Mouse (Mus musculus): ENCODE results near the gene Scgn. TPM values are rescaled to one million over a fixed set of nuclear protein-coding genes. Genes with fewer than 3 reads are reported as not detected.

Gene Scgn
- not detected for polyA plus RNA-seq (2017; shearing (Covaris generic))

DNA sequence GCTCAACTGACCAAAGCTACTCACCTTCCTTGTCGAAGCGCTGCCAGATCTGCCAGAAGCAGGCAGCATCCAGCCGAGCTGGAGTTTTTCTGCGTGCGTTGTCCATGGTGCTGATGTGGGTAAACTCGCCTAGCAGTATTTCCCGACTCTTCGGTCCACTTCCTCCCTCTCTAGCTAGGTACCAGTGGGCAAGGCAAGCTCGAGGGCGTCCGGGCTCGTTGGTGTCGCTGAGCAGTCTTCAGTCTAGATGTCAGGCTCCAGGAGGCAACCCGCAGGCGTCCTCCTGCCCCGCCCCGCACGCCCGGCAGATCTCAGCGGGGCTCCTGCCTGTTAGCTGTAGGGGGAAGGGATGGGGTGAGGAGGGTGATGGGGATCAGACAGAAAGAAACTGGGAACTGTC is at the start of gene Scgn:
Gene Scgn (minus strand): TSS at position 287 of the 400 bp plus-strand sequence.

DNA sequence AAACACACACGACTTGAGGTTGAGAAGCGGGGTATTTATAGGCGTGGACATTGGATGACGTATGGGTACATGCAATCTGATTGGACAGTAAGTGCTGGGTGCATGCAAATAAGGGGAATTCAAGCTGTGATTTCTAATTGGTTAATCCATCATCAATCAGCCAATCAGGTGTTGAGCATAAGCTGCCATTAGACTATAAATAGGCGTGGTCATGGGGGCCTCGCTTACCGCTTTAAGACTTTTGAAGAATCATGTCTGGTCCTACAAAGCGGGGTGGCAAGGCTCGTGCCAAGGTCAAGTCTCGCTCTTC is 56.8 kb downstream of the Scgn start, which contains the start of gene Hist1h2aa:
Gene Hist1h2aa (plus strand): TSS at position 252 of the 310 bp plus-strand sequence.

DNA sequence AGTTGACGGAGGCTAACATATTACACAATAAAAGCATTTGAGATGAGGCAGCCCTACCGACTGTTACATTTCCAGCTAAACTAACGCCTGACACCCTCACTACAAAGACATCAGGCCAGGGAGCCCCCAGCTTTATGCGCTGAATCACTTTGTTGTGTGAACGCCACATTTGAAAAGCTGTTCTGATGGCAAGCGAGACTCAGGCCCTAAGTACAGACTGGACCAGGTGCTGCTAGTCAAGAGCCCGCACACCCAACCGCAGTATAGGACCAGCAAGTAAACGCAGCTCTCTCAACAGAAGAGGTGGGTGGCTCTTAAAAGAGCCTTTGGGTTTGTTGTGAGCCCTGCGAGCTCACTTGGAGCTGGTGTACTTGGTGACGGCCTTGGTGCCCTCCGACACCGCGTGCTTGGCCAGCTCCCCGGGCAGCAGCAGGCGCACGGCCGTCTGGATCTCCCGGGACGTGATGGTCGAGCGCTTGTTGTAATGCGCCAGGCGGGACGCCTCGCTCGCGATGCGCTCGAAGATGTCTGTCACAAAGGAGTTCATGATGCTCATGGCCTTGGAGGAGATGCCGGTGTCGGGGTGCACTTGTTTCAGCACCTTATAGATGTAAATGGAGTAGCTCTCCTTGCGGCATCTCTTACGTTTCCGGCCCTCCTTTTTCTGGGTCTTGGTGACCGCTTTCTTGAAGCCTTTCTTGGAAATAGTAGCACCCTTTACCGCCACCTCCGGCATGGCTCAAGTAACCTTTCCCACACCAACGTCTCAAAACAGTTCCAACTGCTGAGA is 57.4 kb downstream of the Scgn start, which contains the start of gene Hist1h2ba:
Gene Hist1h2ba (minus strand): TSS at position 736 of the 790 bp plus-strand sequence.

DNA sequence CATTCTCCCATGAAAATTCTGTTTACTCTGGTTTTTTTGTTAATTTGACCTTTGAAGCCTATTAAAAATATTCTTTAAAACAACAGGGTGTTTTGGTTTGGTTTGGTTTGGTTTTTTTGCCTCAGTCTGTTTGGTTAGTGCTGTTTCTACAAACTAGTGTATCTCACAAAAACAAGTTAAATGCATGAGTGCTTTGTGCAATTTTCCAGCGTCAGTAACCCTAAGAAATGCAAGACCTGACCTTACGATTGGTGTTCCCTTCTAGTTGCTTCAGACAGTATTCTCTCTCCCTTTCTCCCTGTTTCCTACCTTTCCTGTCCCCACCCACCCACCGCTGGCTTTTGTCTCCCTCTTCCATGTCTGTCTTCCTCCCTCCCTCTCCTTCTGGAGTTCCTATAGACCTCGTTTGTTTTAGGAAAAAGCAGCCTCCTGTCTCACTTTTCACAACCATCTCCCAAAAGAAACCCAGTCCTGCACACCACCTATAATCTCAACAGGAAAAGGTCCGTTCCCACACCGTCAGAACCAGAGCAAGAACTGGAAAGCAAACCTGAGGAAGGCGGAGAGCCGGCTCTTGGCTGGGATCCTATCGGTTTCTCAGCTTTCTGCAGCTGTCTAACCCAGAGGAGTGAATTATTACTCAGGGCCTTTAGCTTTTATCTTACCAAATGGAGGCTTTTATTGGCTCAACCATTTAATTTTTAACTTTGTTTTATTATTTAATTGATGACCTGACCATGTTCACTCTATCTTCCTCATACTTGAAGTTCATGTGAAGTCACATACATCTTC is 76.4 kb downstream of the Scgn start, which contains the start of gene Slc17a4:
Gene Slc17a4 (minus strand): TSS at position 634 of the 792 bp plus-strand sequence.

Other genes with a start within 250 kb of the Scgn start
- 0.38 TPM for gene Hist1h3c, start 245.6 kb downstream of the Scgn start, polyA plus RNA-seq (2017; shearing (Covaris generic))
- gene Hist1h2bb, start 244.5 kb downstream of the Scgn start, polyA plus RNA-seq (2017; shearing (Covaris generic)), result not detected
- gene Hist1h2ab, start 240.1 kb downstream of the Scgn start, polyA plus RNA-seq (2017; shearing (Covaris generic)), result 1.7 TPM
- not detected for gene Hist1h3b, start 238.9 kb downstream of the Scgn start, polyA plus RNA-seq (2017; shearing (Covaris generic))
- 14.5 TPM for gene Hist1h4b, start 234.2 kb downstream of the Scgn start, polyA plus RNA-seq (2017; shearing (Covaris generic))
- not detected for gene Hist1h4a, start 230.0 kb downstream of the Scgn start, polyA plus RNA-seq (2017; shearing (Covaris generic))
- gene Hist1h3a, start 228.8 kb downstream of the Scgn start, polyA plus RNA-seq (2017; shearing (Covaris generic)), result 4.0 TPM
- gene Hist1h1a, start 227.5 kb downstream of the Scgn start, polyA plus RNA-seq (2017; shearing (Covaris generic)), result 1.1 TPM
- not detected for gene Trim38, start 221.3 kb downstream of the Scgn start, polyA plus RNA-seq (2017; shearing (Covaris generic))
- gene Slc17a2, start 184.2 kb downstream of the Scgn start, polyA plus RNA-seq (2017; shearing (Covaris generic)), result not detected
- gene Slc17a3, start 151.8 kb downstream of the Scgn start, polyA plus RNA-seq (2017; shearing (Covaris generic)), result not detected
- gene Slc17a1, start 123.5 kb downstream of the Scgn start, polyA plus RNA-seq (2017; shearing (Covaris generic)), result not detected
- not detected for gene Slc17a4, start 76.2 kb downstream of the Scgn start, polyA plus RNA-seq (2017; shearing (Covaris generic))
- not detected for gene Hist1h2ba, start 57.1 kb downstream of the Scgn start, polyA plus RNA-seq (2017; shearing (Covaris generic))
- not detected for gene Hist1h2aa, start 56.8 kb downstream of the Scgn start, polyA plus RNA-seq (2017; shearing (Covaris generic))